Mouse (Mus musculus) lung, adult 2 months (tissue): Measurements from ENCODE around the gene Prss12.

ENCODE experiments used
- CTCF ChIP-seq: fragments of 200-500 bp; IDR thresholded peaks from 2 replicates; pipeline ENCODE4 v1.5.1; 2011; ENCODE audit warnings: mild to moderate bottlenecking, low read length, control low read depth; ENCODE audit not compliant: insufficient read depth
- POLR2A ChIP-seq: fragments of 200-500 bp; IDR thresholded peaks from 2 replicates; pipeline ENCODE4 v1.6.1; 2011; ENCODE audit warnings: low read depth, mild to moderate bottlenecking, control low read depth, low read length, borderline replicate concordance; ENCODE audit errors: extremely low read depth

DNA sequence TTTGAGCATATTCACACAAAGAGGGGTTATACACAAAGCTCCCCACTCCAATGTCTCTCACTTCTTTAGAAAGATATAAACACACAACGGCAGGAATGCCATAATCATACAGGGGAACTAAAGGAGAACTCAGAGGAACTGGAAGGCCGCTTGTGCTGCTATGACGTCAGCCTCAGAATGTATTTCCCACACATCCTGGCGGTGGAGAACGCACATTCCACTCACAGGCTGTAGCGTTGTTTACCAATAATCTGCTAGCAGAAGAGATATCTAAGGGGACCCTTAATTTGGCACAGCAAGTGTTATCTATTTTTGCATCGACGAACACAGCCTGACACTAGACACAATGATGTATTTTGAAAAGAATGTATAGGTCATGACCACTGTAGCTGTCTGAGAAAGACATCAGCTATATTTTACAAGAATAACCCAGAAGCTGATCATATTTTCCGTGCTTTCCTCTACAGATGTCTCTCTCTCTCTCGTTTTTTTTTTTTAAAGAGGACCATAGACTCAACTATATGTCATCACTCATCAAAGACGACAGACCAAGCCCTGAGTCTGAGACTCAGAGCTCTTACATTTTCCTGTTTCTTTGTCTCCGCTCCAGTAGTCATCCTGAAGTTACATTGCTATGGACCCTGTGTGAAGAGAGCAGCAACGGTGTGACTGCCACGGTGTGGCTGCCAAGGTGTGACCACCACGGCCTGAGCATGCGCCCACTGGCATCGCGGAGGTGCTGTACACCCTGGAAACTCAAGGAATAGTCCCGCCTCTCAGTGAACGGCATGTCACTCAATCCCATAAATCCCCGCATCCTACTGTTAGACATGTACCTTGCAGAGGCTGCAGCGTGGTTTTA, 16.9 kb upstream of the Prss12 start:
- TF ChIP-seq CTCF, result no peak
- TF ChIP-seq POLR2A, result no peak
